Mouse (Mus musculus) forebrain, embryonic 12.5 days (tissue): ENCODE results near the gene Susd1. TPM values are rescaled to one million over a fixed set of nuclear protein-coding genes. Genes with fewer than 3 reads are reported as not detected.

Experiments
- ATAC-seq: fragments of 200-750 bp; cut with Nextera tagmentation; 2 replicates; pipeline ENCODE4 v1.8.0; 2017; ENCODE audit warnings: moderate TSS enrichment; ENCODE audit not compliant: low FRiP score
- H3K27ac ChIP-seq: fragments of 300-500 bp; sonication (generic); 2 replicates; pipeline ENCODE4 v1.5.1; 2016; ENCODE audit warnings: mild to moderate bottlenecking
- H3K27me3 ChIP-seq: fragments of 300-500 bp; sonication (generic); 2 replicates; pipeline ENCODE4 v1.6.1; 2016; ENCODE audit warnings: mild to moderate bottlenecking
- H3K36me3 ChIP-seq: fragments of 300-500 bp; sonication (generic); replicated peaks from 2 replicates; pipeline ENCODE4 v1.6.1; 2016; ENCODE audit warnings: mild to moderate bottlenecking
- H3K4me1 ChIP-seq: fragments of 300-500 bp; sonication (generic); 2 replicates; pipeline ENCODE4 v1.6.1; 2016
- H3K4me2 ChIP-seq: fragments of 300-500 bp; sonication (generic); 2 replicates; pipeline ENCODE4 v1.6.1; 2016; ENCODE audit warnings: mild to moderate bottlenecking, moderate library complexity
- H3K4me3 ChIP-seq: fragments of 300-500 bp; sonication (generic); replicated peaks from 2 replicates; pipeline ENCODE4 v1.5.1; 2016; ENCODE audit warnings: mild to moderate bottlenecking
- H3K9ac ChIP-seq: fragments of 300-500 bp; sonication (generic); 2 replicates; pipeline ENCODE4 v1.6.1; 2016; ENCODE audit warnings: mild to moderate bottlenecking
- H3K9me3 ChIP-seq: fragments of 300-500 bp; sonication (generic); 2 replicates; pipeline ENCODE4 v1.6.1; 2016
- whole genome bisulfite sequencing: fragments of 180-500 bp; shearing (Covaris S2); methylation state at CpG from one replicate; pipeline ENCODE4 v1.1.7; 2016; 5-methylcytosine and 5-hydroxymethylcytosine counted together
- polyA plus RNA-seq: library from polyadenylated mRNA; unstranded; fragments of >200 nt; fragmentation: Nextera tagmentation; extraction: Ambion mirVana; gene quantifications from 2 replicates; pipeline ENCODE4 v1.2.1, GENCODE M21; 2016

Gene Susd1
- polyA plus RNA-seq, 1 experiment from 2014 or later, result 1.9 TPM

- Histone ChIP-seq H3K36me3 (no peaks in the 10 kb centered on the region), H3K27ac (no peak overlapping the region), H3K9me3 (no peaks in the 10 kb centered on the region), H3K4me2 (no peak overlapping the region), H3K9ac (no peak overlapping the region), H3K4me3 (no peak overlapping the region), H3K4me1 (no peaks in the 10 kb centered on the region), H3K27me3 (no peaks in the 10 kb centered on the region)
- ATAC-seq, result no peak
- WGBS, result 88% methylated on average over 2 of the region's 2 CpGs
Observed at GRCm38 (mm10) chr4:59350354-59350753, 88.1 kb downstream of the Susd1 start.

- Histone ChIP-seq H3K9ac (no peak overlapping the region), H3K27me3 (no peaks in the 10 kb centered on the region), H3K4me2 (no peak overlapping the region), H3K36me3 (no peaks in the 10 kb centered on the region), H3K4me3 (no peak overlapping the region), H3K27ac (no peak overlapping the region), H3K9me3 (no peaks in the 10 kb centered on the region), H3K4me1 (no peaks in the 10 kb centered on the region)
- ATAC-seq, result no peak
- WGBS, result 77% methylated on average over 7 of the region's 7 CpGs
Observed at GRCm38 (mm10) chr4:59349425-59350185, 88.8 kb downstream of the Susd1 start.

- no peaks in the 10 kb centered on the region for H3K9me3 ChIP-seq
- no peak overlapping the region for H3K27ac ChIP-seq
- ATAC-seq, result peak; percentile 87
- 0% methylated on average over 3 of the region's 3 CpGs for WGBS
- no peaks in the 10 kb centered on the region for H3K27me3 ChIP-seq
- H3K9ac ChIP-seq, result no peak overlapping the region
- no peak overlapping the region for H3K4me2 ChIP-seq
- H3K4me1 ChIP-seq, result peaks cover 8% of the 10 kb centered on the region
- no peaks in the 10 kb centered on the region for H3K36me3 ChIP-seq
- no peak overlapping the region for H3K4me3 ChIP-seq
Observed at GRCm38 (mm10) chr4:59340714-59341113, 97.7 kb downstream of the Susd1 start.

DNA sequence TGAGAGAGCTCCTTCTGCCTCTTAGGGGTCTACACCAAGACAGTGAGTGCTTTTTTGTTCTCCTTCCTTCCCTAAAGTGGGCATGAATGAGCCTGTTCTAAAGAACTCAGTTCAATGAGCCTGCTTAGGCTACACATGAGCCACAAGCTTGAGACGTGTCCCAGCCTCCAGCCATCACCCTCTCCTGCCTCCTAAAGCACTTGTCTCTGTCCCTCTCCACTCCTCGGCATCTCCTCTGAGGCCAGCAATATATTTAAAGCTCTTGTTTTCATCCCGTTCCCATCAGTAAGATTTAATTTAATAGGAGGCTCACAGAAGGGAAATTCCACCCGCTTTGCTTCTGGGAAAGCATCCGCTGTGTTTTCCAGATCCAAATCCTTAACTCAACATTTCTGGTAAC is 98.4 kb downstream of the Susd1 start:
- Histone ChIP-seq H3K27me3 (no peaks in the 10 kb centered on the region), H3K4me1 (peaks cover 8% of the 10 kb centered on the region), H3K27ac (no peak overlapping the region), H3K4me2 (no peak overlapping the region), H3K9ac (no peak overlapping the region), H3K9me3 (no peaks in the 10 kb centered on the region), H3K36me3 (no peaks in the 10 kb centered on the region), H3K4me3 (no peak overlapping the region)
- no peak for ATAC-seq
- WGBS, result 63% methylated on average over 5 of the region's 5 CpGs

GRCm38 (mm10) chr4:59338896-59339535 is 99.4 kb downstream of the Susd1 start:
- ATAC-seq, result no peak
- no peak overlapping the region for H3K4me2 ChIP-seq
- H3K9ac ChIP-seq, result no peak overlapping the region
- no peak overlapping the region for H3K27ac ChIP-seq
- H3K4me3 ChIP-seq, result no peak overlapping the region
- 91% methylated on average over 8 of the region's 8 CpGs for WGBS
- no peaks in the 10 kb centered on the region for H3K36me3 ChIP-seq
- H3K27me3 ChIP-seq, result no peaks in the 10 kb centered on the region
- peaks cover 8% of the 10 kb centered on the region for H3K4me1 ChIP-seq
- no peaks in the 10 kb centered on the region for H3K9me3 ChIP-seq

GRCm38 (mm10) chr4:59337533-59337885 is 100.9 kb downstream of the Susd1 start:
- Histone ChIP-seq H3K4me3 (no peak overlapping the region), H3K9ac (no peak overlapping the region), H3K27ac (no peak overlapping the region), H3K4me1 (peaks cover 8% of the 10 kb centered on the region), H3K27me3 (no peaks in the 10 kb centered on the region), H3K4me2 (no peak overlapping the region), H3K36me3 (no peaks in the 10 kb centered on the region), H3K9me3 (no peaks in the 10 kb centered on the region)
- no peak for ATAC-seq
- WGBS, result 91% methylated on average over 6 of the region's 6 CpGs

GRCm38 (mm10) chr4:59336846-59337532 is 101.4 kb downstream of the Susd1 start:
- Histone ChIP-seq H3K27ac (no peak overlapping the region), H3K27me3 (no peaks in the 10 kb centered on the region), H3K9ac (no peak overlapping the region), H3K36me3 (no peaks in the 10 kb centered on the region), H3K4me1 (peaks cover 8% of the 10 kb centered on the region), H3K9me3 (no peaks in the 10 kb centered on the region), H3K4me2 (no peak overlapping the region), H3K4me3 (no peak overlapping the region)
- 91% methylated on average over 11 of the region's 11 CpGs for WGBS
- ATAC-seq, result no peak

DNA sequence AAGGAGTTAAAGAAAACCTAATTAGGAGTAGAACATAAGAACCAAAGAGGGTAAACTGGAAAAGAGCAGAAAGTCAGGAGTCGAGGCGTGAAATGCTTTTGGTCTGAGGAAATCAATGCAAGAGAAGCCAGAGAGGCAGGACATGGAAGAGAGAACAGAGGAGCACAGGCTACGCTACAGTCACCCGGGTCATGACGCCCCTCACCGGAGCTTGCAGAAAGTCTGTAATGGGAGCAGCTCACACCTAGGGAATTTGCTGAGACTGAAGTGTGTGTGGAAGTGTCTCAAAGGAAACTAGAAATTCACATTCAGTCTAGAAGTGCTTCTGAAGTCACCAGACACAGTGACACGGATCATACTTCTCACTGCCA is 102.0 kb downstream of the Susd1 start:
- H3K36me3 ChIP-seq, result no peaks in the 10 kb centered on the region
- H3K9me3 ChIP-seq, result no peaks in the 10 kb centered on the region
- no peak overlapping the region for H3K27ac ChIP-seq
- 68% methylated on average over 7 of the region's 7 CpGs for WGBS
- H3K4me3 ChIP-seq, result no peak overlapping the region
- no peak overlapping the region for H3K4me2 ChIP-seq
- H3K4me1 ChIP-seq, result peaks cover 13% of the 10 kb centered on the region
- no peaks in the 10 kb centered on the region for H3K27me3 ChIP-seq
- ATAC-seq, result no peak
- H3K9ac ChIP-seq, result no peak overlapping the region

DNA sequence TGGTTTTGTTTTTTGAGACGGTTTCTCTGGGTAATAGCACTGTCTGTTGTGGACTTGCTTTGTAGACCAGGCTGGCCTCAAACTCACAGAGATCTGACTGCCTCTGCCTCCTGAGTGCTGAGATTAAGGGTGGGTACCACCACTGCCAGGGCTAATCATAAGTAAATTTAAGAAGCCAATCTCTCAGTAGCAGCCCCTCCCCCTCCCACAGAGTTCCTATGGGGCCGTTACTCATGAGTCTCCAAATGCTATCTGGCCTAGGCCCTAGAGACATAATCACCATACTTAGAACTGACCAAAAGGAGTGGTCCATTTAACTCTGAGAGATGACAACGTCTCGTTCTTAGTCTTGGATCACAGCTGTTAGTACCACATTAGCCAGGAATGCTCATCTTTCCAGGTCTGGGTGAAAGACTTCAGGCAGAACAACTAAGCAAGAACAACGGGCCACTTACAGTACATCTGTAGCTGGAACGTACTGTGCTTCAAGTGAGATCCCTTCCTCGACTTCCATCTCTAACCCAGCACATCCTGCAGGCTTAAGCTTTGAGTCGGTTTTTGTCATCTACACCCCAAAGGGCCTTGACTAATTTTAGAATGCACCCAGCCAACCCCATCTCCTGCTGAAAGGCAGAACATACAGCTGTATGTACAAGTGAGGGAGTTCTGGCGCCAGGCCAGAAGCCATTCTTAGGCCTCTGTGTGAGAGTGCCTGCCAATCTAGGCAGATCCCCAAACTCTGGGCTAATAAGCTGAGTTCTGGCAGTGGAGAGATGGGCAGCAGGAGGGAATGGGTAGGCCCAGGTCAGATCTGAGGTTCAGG is 102.6 kb downstream of the Susd1 start:
- no peak overlapping the region for H3K27ac ChIP-seq
- no peaks in the 10 kb centered on the region for H3K27me3 ChIP-seq
- ATAC-seq, result peak; percentile 62
- H3K4me3 ChIP-seq, result no peak overlapping the region
- 82% methylated on average over 9 of the region's 9 CpGs for WGBS
- peaks cover 19% of the 10 kb centered on the region for H3K4me1 ChIP-seq
- H3K9me3 ChIP-seq, result no peaks in the 10 kb centered on the region
- no peak overlapping the region for H3K4me2 ChIP-seq
- no peaks in the 10 kb centered on the region for H3K36me3 ChIP-seq
- no peak overlapping the region for H3K9ac ChIP-seq

GRCm38 (mm10) chr4:59335101-59335500 is 103.3 kb downstream of the Susd1 start:
- Histone ChIP-seq H3K4me1 (peaks cover 19% of the 10 kb centered on the region), H3K9me3 (no peaks in the 10 kb centered on the region), H3K36me3 (no peaks in the 10 kb centered on the region), H3K27ac (no peak overlapping the region), H3K4me2 (no peak overlapping the region), H3K27me3 (no peaks in the 10 kb centered on the region), H3K4me3 (no peak overlapping the region), H3K9ac (no peak overlapping the region)
- 49% methylated on average over 7 of the region's 7 CpGs for WGBS
- no peak for ATAC-seq

- H3K27me3 ChIP-seq, result no peaks in the 10 kb centered on the region
- H3K36me3 ChIP-seq, result no peaks in the 10 kb centered on the region
- WGBS, result 94% methylated on average over 4 of the region's 4 CpGs
- H3K4me1 ChIP-seq, result peaks cover 19% of the 10 kb centered on the region
- ATAC-seq, result no peak
- no peak overlapping the region for H3K4me3 ChIP-seq
- H3K9ac ChIP-seq, result no peak overlapping the region
- no peaks in the 10 kb centered on the region for H3K9me3 ChIP-seq
- no peak overlapping the region for H3K4me2 ChIP-seq
- no peak overlapping the region for H3K27ac ChIP-seq
Observed at GRCm38 (mm10) chr4:59334236-59334635, 104.2 kb downstream of the Susd1 start.

DNA sequence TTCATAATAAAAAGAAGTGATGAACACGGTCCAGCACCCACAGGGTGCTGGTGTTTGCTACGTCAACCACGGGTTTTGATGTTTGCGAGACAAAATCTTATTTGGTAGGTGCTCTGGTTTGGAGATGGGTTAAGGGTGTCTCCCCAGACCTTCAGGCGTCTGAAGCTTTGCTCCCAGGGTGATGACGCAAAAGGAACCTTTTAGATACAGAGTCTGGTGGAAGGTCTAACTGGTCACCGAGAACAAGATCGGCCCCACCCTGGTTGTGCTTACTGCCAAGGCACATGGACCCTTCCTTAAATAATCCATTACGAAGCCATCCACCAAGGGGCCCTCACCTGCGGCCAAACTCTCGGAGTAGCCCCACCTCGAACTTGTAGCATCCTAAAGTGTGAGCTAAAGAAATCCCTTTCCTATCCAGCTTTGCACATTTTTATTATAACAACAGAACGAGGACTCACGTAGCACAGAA is 105.0 kb downstream of the Susd1 start:
- 96% methylated on average over 14 of the region's 14 CpGs for WGBS

More for the DNA sequence above, 105.0 kb downstream of the Susd1 start:
- Histone ChIP-seq H3K4me3 (no peak overlapping the region), H3K9me3 (no peaks in the 10 kb centered on the region), H3K9ac (no peak overlapping the region), H3K27ac (no peak overlapping the region), H3K4me2 (no peak overlapping the region), H3K36me3 (no peaks in the 10 kb centered on the region), H3K4me1 (peaks cover 19% of the 10 kb centered on the region), H3K27me3 (no peaks in the 10 kb centered on the region)
- ATAC-seq, result no peak
